Mouse (Mus musculus): ENCODE data around the gene Acad10. TPM values are rescaled to one million over a fixed set of nuclear protein-coding genes. Genes with fewer than 3 reads are reported as not detected.
"Not testable (repeated sequence)": the region's sequence is repeated elsewhere in the genome, so short reads cannot be mapped to it uniquely, and the experiment has no call there.

Acad10 gene
- polyA plus RNA-seq, 1 experiment from 2014 or later = 5.3 TPM

GRCm38 (mm10) chr5:121618592-121619513 lies 41.5 kb downstream of the Acad10 start, which contains the start of gene Acad12:
Acad12 (minus strand) TSS chr5:121618938.
- no peaks in the 10 kb centered on the region for H3K9me3 ChIP-seq (ENCODE audit: control insufficient read depth)
- H3K27me3 ChIP-seq (replicated peaks; ENCODE audit: control insufficient read depth, insufficient read depth, low read length) = no peaks in the 10 kb centered on the region
- under 1% methylated on average over 57 of the region's 58 CpGs for WGBS
- H3K4me2 ChIP-seq (replicated peaks; ENCODE audit: low read depth) = peak within 1 kb of the TSS; percentile 82
- H3K36me3 ChIP-seq (ENCODE audit: control insufficient read depth, insufficient read depth) = no peaks in the 10 kb centered on the region
- H3K9ac ChIP-seq (ENCODE audit: low read depth, low read length) = peak within 1 kb of the TSS; percentile 73
- ATAC-seq = peak; percentile 74
- H3K4me3 ChIP-seq (ENCODE audit: low read depth, low read length) = peak within 1 kb of the TSS; percentile 76
- H3K27ac ChIP-seq (ENCODE audit: low read depth, low read length) = peak within 1 kb of the TSS; percentile 75
- TF ChIP-seq CTCF (IDR thresholded peaks at IDR 0.05; ENCODE audit: low read depth) = peak; percentile 41
- H3K4me1 ChIP-seq (replicated peaks; ENCODE audit: control insufficient read depth, insufficient read depth, low read length) = no peaks in the 10 kb centered on the region

GRCm38 (mm10) chr5:121614921-121615320 lies 45.4 kb downstream of the Acad10 start:
- not testable (repeated sequence) for H3K4me1 ChIP-seq (replicated peaks; ENCODE audit: control insufficient read depth, insufficient read depth, low read length); H3K4me3 ChIP-seq (ENCODE audit: low read depth, low read length); H3K36me3 ChIP-seq (ENCODE audit: control insufficient read depth, insufficient read depth); H3K27ac ChIP-seq (ENCODE audit: low read depth, low read length); H3K9me3 ChIP-seq (ENCODE audit: control insufficient read depth); H3K9ac ChIP-seq (ENCODE audit: low read depth, low read length); ATAC-seq; H3K27me3 ChIP-seq (replicated peaks; ENCODE audit: control insufficient read depth, insufficient read depth, low read length); H3K4me2 ChIP-seq (replicated peaks; ENCODE audit: low read depth)
- 79% methylated on average over 3 of the region's 3 CpGs for WGBS

GRCm38 (mm10) chr5:121612036-121612435 lies 48.3 kb downstream of the Acad10 start:
- no peak for TF ChIP-seq CTCF (IDR thresholded peaks at IDR 0.05; ENCODE audit: low read depth)
- ATAC-seq = no peak
- H3K9me3 ChIP-seq (ENCODE audit: control insufficient read depth) = no peaks in the 10 kb centered on the region
- no peaks in the 10 kb centered on the region for H3K27me3 ChIP-seq (replicated peaks; ENCODE audit: control insufficient read depth, insufficient read depth, low read length)
- no peak overlapping the region for H3K4me2 ChIP-seq (replicated peaks; ENCODE audit: low read depth)
- H3K4me1 ChIP-seq (replicated peaks; ENCODE audit: control insufficient read depth, insufficient read depth, low read length) = no peaks in the 10 kb centered on the region
- H3K27ac ChIP-seq (ENCODE audit: low read depth, low read length) = no peak overlapping the region
- no peak overlapping the region for H3K4me3 ChIP-seq (ENCODE audit: low read depth, low read length)
- no peaks in the 10 kb centered on the region for H3K36me3 ChIP-seq (ENCODE audit: control insufficient read depth, insufficient read depth)
- 79% methylated on average over 6 of the region's 6 CpGs for WGBS
- no peak overlapping the region for H3K9ac ChIP-seq (ENCODE audit: low read depth, low read length)

GRCm38 (mm10) chr5:121609556-121610135 lies 50.7 kb downstream of the Acad10 start:
- H3K4me2 ChIP-seq (replicated peaks; ENCODE audit: low read depth); H3K27ac ChIP-seq (ENCODE audit: low read depth, low read length); H3K27me3 ChIP-seq (replicated peaks; ENCODE audit: control insufficient read depth, insufficient read depth, low read length); ATAC-seq; H3K9me3 ChIP-seq (ENCODE audit: control insufficient read depth); H3K36me3 ChIP-seq (ENCODE audit: control insufficient read depth, insufficient read depth); H3K9ac ChIP-seq (ENCODE audit: low read depth, low read length); H3K4me1 ChIP-seq (replicated peaks; ENCODE audit: control insufficient read depth, insufficient read depth, low read length); H3K4me3 ChIP-seq (ENCODE audit: low read depth, low read length): not testable (repeated sequence)
- TF ChIP-seq CTCF (IDR thresholded peaks at IDR 0.05; ENCODE audit: low read depth) = peak; percentile 49
- WGBS = 53% methylated on average over 7 of the region's 8 CpGs

- H3K9ac ChIP-seq (ENCODE audit: low read depth, low read length) = no peak overlapping the region
- no peaks in the 10 kb centered on the region for H3K36me3 ChIP-seq (ENCODE audit: control insufficient read depth, insufficient read depth)
- 0% methylated on average over 2 of the region's 2 CpGs for WGBS
- no peaks in the 10 kb centered on the region for H3K9me3 ChIP-seq (ENCODE audit: control insufficient read depth)
- no peaks in the 10 kb centered on the region; the same call in 1 of the 2 replicates for H3K4me1 ChIP-seq (replicated peaks; ENCODE audit: control insufficient read depth, insufficient read depth, low read length)
- no peaks in the 10 kb centered on the region for H3K27me3 ChIP-seq (replicated peaks; ENCODE audit: control insufficient read depth, insufficient read depth, low read length)
- H3K4me2 ChIP-seq (replicated peaks; ENCODE audit: low read depth) = no peak overlapping the region
- TF ChIP-seq CTCF (IDR thresholded peaks at IDR 0.05; ENCODE audit: low read depth) = peak; percentile 95
- H3K27ac ChIP-seq (ENCODE audit: low read depth, low read length) = no peak overlapping the region
- ATAC-seq = no peak
- H3K4me3 ChIP-seq (ENCODE audit: low read depth, low read length) = no peak overlapping the region
Observed at GRCm38 (mm10) chr5:121606151-121606550, 54.2 kb downstream of the Acad10 start.

GRCm38 (mm10) chr5:121603815-121604214 lies 56.5 kb downstream of the Acad10 start:
- not testable (repeated sequence) for H3K4me2 ChIP-seq (replicated peaks; ENCODE audit: low read depth); H3K4me1 ChIP-seq (replicated peaks; ENCODE audit: control insufficient read depth, insufficient read depth, low read length); H3K9me3 ChIP-seq (ENCODE audit: control insufficient read depth); H3K4me3 ChIP-seq (ENCODE audit: low read depth, low read length); H3K9ac ChIP-seq (ENCODE audit: low read depth, low read length); H3K27me3 ChIP-seq (replicated peaks; ENCODE audit: control insufficient read depth, insufficient read depth, low read length); H3K36me3 ChIP-seq (ENCODE audit: control insufficient read depth, insufficient read depth)
- 60% methylated on average over 1 of the region's 1 CpGs for WGBS
- peak overlapping the region; percentile 70 for H3K27ac ChIP-seq (ENCODE audit: low read depth, low read length)
- ATAC-seq = peak; percentile 82
